Mouse (Mus musculus) hindbrain, embryonic 16.5 days (tissue): ENCODE data around the gene Zeb2. TPM values are rescaled to one million over a fixed set of nuclear protein-coding genes. Genes with fewer than 3 reads are reported as not detected.

Experiments used
- microRNA-seq: library from miRNA; unstranded; fragments of <30 nt; microRNA quantifications from one replicate; pipeline ENCODE4, GENCODE M21; 2017
- polyA plus RNA-seq: library from polyadenylated mRNA; unstranded; fragments of >200 nt; fragmentation: Nextera tagmentation; extraction: Ambion mirVana; gene quantifications from 2 replicates; pipeline ENCODE4 v1.2.1, GENCODE M21; 2015

The Zeb2 gene
- polyA plus RNA-seq, 1 experiment from 2014 or later, result 30.3 TPM

Small RNA genes lying within 50 kb of the gene (microRNA-seq; reads per million reads assigned to microRNA genes)
- not detected for gene Mir5129

Other genes with a start within 250 kb of the Zeb2 start
- 18.2 and 21.6 TPM in 2 replicates for gene Gtdc1, start 189.7 kb downstream of the Zeb2 start, polyA plus RNA-seq